Mouse (Mus musculus) liver, embryonic 11.5 days (tissue): ENCODE results near the gene Fam124a. TPM values are rescaled to one million over a fixed set of nuclear protein-coding genes. Genes with fewer than 3 reads are reported as not detected.
"Not testable (repeated sequence)": the region's sequence is repeated elsewhere in the genome, so short reads cannot be mapped to it uniquely, and the experiment has no call there.

ENCODE experiments used
- ATAC-seq: fragments of 200-750 bp; cut with Nextera tagmentation; replicated peaks from 2 replicates; pipeline ENCODE4 v1.8.0; 2017; ENCODE audit warnings: moderate number of reproducible peaks, mild to moderate bottlenecking, moderate TSS enrichment, moderate library complexity; ENCODE audit not compliant: low FRiP score
- DNase-seq: peaks from one replicate; pipeline ENCODE4 v3.0.0-alpha.2; 2017; ENCODE audit warnings: low spot score
- H3K27ac ChIP-seq: fragments of 300-500 bp; sonication (generic); 2 replicates; pipeline ENCODE4 v1.5.1; 2014; ENCODE audit warnings: mild to moderate bottlenecking, low read depth, low read length, control low read depth
- H3K27me3 ChIP-seq: fragments of 300-500 bp; sonication (generic); replicated peaks from 2 replicates; pipeline ENCODE4 v1.6.1; 2014; ENCODE audit warnings: low read length, mixed read lengths; ENCODE audit not compliant: control insufficient read depth, insufficient read depth
- H3K36me3 ChIP-seq: fragments of 300-500 bp; sonication (generic); 2 replicates; pipeline ENCODE4 v1.6.1; 2014; ENCODE audit warnings: mild to moderate bottlenecking, low read length, moderate library complexity, mixed read lengths; ENCODE audit not compliant: control insufficient read depth, insufficient read depth
- H3K4me1 ChIP-seq: fragments of 300-500 bp; sonication (generic); replicated peaks from 2 replicates; pipeline ENCODE4 v1.6.1; 2014; ENCODE audit warnings: low read length, mixed read lengths; ENCODE audit not compliant: control insufficient read depth, insufficient read depth
- H3K4me2 ChIP-seq: fragments of 300-500 bp; sonication (generic); 2 replicates; pipeline ENCODE4 v1.6.1; 2014; ENCODE audit warnings: mild to moderate bottlenecking, control low read depth, moderate library complexity
- H3K4me3 ChIP-seq: fragments of 300-500 bp; sonication (generic); 2 replicates; pipeline ENCODE4 v1.5.1; 2014; ENCODE audit warnings: low read depth, low read length, control low read depth
- H3K9ac ChIP-seq: fragments of 300-500 bp; sonication (generic); 2 replicates; pipeline ENCODE4 v1.6.1; 2014; ENCODE audit warnings: low read depth, low read length, control low read depth
- H3K9me3 ChIP-seq: fragments of 300-500 bp; sonication (generic); 2 replicates; pipeline ENCODE4 v1.6.1; 2016; ENCODE audit warnings: low read length, inconsistent platforms, mixed read lengths; ENCODE audit not compliant: control insufficient read depth
- WGBS: fragments of 180-500 bp; shearing (Covaris S2); extraction: QIAGEN DNeasy Blood & Tissue Kit; methylation state at CpG from one replicate; pipeline ENCODE4 v1.1.7; 2014; 5-methylcytosine and 5-hydroxymethylcytosine counted together
- polyA plus RNA-seq: library from polyadenylated mRNA; unstranded; fragments of >200 nt; fragmentation: Nextera tagmentation; extraction: Ambion mirVana; gene quantifications from 2 replicates; pipeline ENCODE4 v1.2.1, GENCODE M21; 2014

The Fam124a gene
- polyA plus RNA-seq, 1 experiment from 2014 or later, result 2.9 TPM

- H3K4me3 ChIP-seq, result no peak overlapping the region
- DNase-seq (no peak), ATAC-seq (no peak)
- H3K4me2 ChIP-seq, result no peak overlapping the region
- no peaks in the 10 kb centered on the region for H3K9me3 ChIP-seq
- no peak overlapping the region for H3K9ac ChIP-seq
- H3K27ac ChIP-seq, result no peak overlapping the region
- H3K27me3 ChIP-seq, result no peaks in the 10 kb centered on the region
- no peaks in the 10 kb centered on the region for H3K4me1 ChIP-seq
- WGBS, result 27% methylated on average over 9 of the region's 9 CpGs
- no peaks in the 10 kb centered on the region for H3K36me3 ChIP-seq
Measured at GRCm38 (mm10) chr14:62637436-62638344, 82.2 kb downstream of the Fam124a start.

- no peaks in the 10 kb centered on the region for H3K36me3 ChIP-seq
- no peaks in the 10 kb centered on the region for H3K27me3 ChIP-seq
- H3K27ac ChIP-seq, result no peak overlapping the region
- H3K4me1 ChIP-seq, result no peaks in the 10 kb centered on the region
- H3K9ac ChIP-seq, result no peak overlapping the region
- no peaks in the 10 kb centered on the region for H3K9me3 ChIP-seq
- ATAC-seq (no peak), DNase-seq (no peak)
- 56% methylated on average over 6 of the region's 6 CpGs for WGBS
- no peak overlapping the region for H3K4me2 ChIP-seq
- no peak overlapping the region for H3K4me3 ChIP-seq
Measured at GRCm38 (mm10) chr14:62638345-62638702, 82.8 kb downstream of the Fam124a start.

GRCm38 (mm10) chr14:62639111-62639510, 83.6 kb downstream of the Fam124a start:
- Histone ChIP-seq H3K9ac (no peak overlapping the region), H3K4me1 (no peaks in the 10 kb centered on the region), H3K9me3 (no peaks in the 10 kb centered on the region), H3K27me3 (no peaks in the 10 kb centered on the region), H3K27ac (no peak overlapping the region), H3K4me2 (no peak overlapping the region), H3K36me3 (no peaks in the 10 kb centered on the region), H3K4me3 (no peak overlapping the region)
- 64% methylated on average over 6 of the region's 6 CpGs for WGBS
- ATAC-seq (no peak), DNase-seq (no peak)

GRCm38 (mm10) chr14:62639551-62639950, 84.0 kb downstream of the Fam124a start:
- ATAC-seq, result no peak
- WGBS, result 80% methylated on average over 5 of the region's 5 CpGs
- DNase-seq, result no peak

GRCm38 (mm10) chr14:62640396-62640795, 84.9 kb downstream of the Fam124a start:
- H3K36me3 ChIP-seq, result no peaks in the 10 kb centered on the region
- H3K27ac ChIP-seq, result no peak overlapping the region
- H3K4me3 ChIP-seq, result no peak overlapping the region
- DNase-seq (no peak), ATAC-seq (no peak)
- no peak overlapping the region for H3K4me2 ChIP-seq
- H3K4me1 ChIP-seq, result no peaks in the 10 kb centered on the region
- H3K9me3 ChIP-seq, result no peaks in the 10 kb centered on the region
- WGBS, result 63% methylated on average over 4 of the region's 4 CpGs
- H3K9ac ChIP-seq, result no peak overlapping the region
- H3K27me3 ChIP-seq, result no peaks in the 10 kb centered on the region

More at GRCm38 (mm10) chr14:62639551-62639950, 84.0 kb downstream of the Fam124a start:
- Histone ChIP-seq H3K4me3 (no peak overlapping the region), H3K9me3 (no peaks in the 10 kb centered on the region), H3K9ac (no peak overlapping the region), H3K27ac (no peak overlapping the region), H3K4me2 (no peak overlapping the region), H3K4me1 (no peaks in the 10 kb centered on the region), H3K36me3 (no peaks in the 10 kb centered on the region), H3K27me3 (no peaks in the 10 kb centered on the region)

- not testable (repeated sequence) for ATAC-seq, H3K27ac ChIP-seq, H3K4me3 ChIP-seq, H3K27me3 ChIP-seq, DNase-seq, H3K4me1 ChIP-seq, H3K4me2 ChIP-seq, H3K9ac ChIP-seq, H3K9me3 ChIP-seq, H3K36me3 ChIP-seq
- 85% methylated on average over 6 of the region's 7 CpGs for WGBS
Measured at GRCm38 (mm10) chr14:62642368-62642767, 86.8 kb downstream of the Fam124a start.

GRCm38 (mm10) chr14:62648405-62648804, 92.9 kb downstream of the Fam124a start:
- Histone ChIP-seq H3K4me1 (no peaks in the 10 kb centered on the region), H3K4me3 (no peak overlapping the region), H3K9ac (no peak overlapping the region), H3K4me2 (no peak overlapping the region), H3K27me3 (no peaks in the 10 kb centered on the region), H3K36me3 (no peaks in the 10 kb centered on the region), H3K9me3 (no peaks in the 10 kb centered on the region), H3K27ac (no peak overlapping the region)
- 83% methylated on average over 6 of the region's 6 CpGs for WGBS
- ATAC-seq (no peak), DNase-seq (no peak)

- Histone ChIP-seq H3K4me3 (no peak overlapping the region), H3K27ac (no peak overlapping the region), H3K4me1 (no peaks in the 10 kb centered on the region), H3K36me3 (no peaks in the 10 kb centered on the region), H3K4me2 (no peak overlapping the region), H3K9ac (no peak overlapping the region), H3K27me3 (no peaks in the 10 kb centered on the region), H3K9me3 (no peaks in the 10 kb centered on the region)
- WGBS, result 64% methylated on average over 3 of the region's 3 CpGs
- ATAC-seq (no peak), DNase-seq (no peak)
Measured at GRCm38 (mm10) chr14:62650376-62650775, 94.8 kb downstream of the Fam124a start.

- no peaks in the 10 kb centered on the region for H3K9me3 ChIP-seq
- DNase-seq, result no peak
- no peak overlapping the region for H3K9ac ChIP-seq
- H3K27ac ChIP-seq, result no peak overlapping the region
- H3K36me3 ChIP-seq, result no peaks in the 10 kb centered on the region
- H3K27me3 ChIP-seq, result no peaks in the 10 kb centered on the region
- ATAC-seq, result no peak
- no peak overlapping the region for H3K4me3 ChIP-seq
- 79% methylated on average over 3 of the region's 3 CpGs for WGBS
- no peaks in the 10 kb centered on the region for H3K4me1 ChIP-seq
- H3K4me2 ChIP-seq, result no peak overlapping the region
Measured at GRCm38 (mm10) chr14:62651771-62652170, 96.2 kb downstream of the Fam124a start.
